Mouse (Mus musculus) right cerebral cortex, postnatal 25 days (tissue): ENCODE data around the gene Cand2.
A peak's percentile ranks its signal among the peaks of the same experiment; 100 is the strongest.

Experiments
- DNase-seq: peaks from one replicate; pipeline ENCODE4 v3.0.0; 2022

The Cand2 gene

DNA sequence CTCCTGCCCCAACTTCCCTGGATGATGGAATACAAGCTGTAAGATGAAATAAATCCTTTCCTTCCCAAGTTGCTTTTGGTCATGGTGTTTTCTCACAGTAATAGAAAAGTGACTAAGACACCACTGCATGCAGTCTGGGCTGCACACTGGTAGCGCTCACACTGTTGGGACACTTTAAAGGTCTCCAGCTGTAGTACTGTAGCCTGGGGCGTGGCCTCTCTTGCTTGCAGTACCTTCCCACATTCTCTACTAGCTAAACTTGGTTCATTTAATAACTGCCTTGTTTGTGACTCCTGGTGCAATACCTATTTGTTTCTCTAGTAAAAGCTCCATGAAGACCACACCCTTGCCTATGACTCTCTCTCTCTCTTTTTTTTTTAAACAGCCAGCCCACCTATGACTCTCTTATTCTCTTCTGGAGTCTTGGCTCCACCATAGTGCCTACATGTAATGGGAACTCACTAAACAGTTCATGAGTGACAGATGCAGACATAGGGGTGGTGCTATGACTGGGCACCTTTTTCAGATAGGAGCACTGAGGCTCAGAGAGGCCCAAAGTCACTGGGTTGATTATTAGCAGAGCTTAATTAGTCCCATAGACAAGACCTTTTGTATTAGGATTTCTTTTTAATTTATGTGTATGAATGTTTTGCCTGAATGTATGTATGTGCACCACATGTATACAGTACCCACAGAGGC lies 58.0 kb downstream of the Cand2 start:
- no peak for DNase-seq

DNA sequence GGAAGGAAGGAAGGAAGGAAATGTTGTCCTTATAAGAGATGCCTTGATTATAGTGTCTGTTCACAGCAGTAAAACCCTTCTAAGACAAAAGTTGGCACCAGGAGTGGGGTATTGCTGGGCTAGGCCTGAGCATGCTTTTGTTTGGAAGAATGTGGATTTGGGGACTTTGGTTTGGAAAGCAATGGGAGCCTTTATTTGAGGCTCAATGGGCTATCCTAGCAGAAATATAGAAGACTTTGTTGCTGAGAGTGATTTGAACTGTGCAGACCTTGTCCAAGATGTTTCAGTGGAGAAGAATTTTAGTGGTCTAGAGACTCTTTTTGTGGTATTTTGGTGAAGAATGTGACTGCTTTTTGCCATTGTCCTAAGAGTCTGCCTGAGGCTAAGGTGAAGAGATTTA lies 59.5 kb downstream of the Cand2 start:
- DNase-seq, result no peak

DNA sequence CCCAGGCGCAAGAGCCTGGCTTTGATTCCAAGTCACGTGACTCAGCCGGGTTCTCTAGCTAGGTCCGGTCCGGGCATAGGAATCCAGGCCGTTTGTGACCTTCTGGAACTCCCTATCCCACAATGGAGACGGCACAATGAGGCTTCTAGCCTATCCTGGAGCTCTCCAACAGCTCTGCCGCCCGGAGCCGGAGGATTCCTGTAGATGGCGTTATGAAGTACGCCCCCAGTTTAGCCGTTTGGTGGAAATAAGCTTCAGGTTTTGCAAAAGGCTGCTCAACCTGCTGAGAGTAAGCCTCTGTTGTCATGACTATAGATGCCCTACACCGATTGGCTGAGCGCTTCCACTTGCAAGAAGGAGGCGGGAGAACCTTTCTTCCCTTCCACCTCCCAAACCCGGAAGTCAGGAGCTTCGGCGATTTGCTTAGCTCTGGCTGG lies 63.8 kb downstream of the Cand2 start, which contains the start of gene Efcab12:
Efcab12 (minus strand) TSS at position 252 of the 437 bp plus-strand sequence.
- peak; percentile 72 for DNase-seq

DNA sequence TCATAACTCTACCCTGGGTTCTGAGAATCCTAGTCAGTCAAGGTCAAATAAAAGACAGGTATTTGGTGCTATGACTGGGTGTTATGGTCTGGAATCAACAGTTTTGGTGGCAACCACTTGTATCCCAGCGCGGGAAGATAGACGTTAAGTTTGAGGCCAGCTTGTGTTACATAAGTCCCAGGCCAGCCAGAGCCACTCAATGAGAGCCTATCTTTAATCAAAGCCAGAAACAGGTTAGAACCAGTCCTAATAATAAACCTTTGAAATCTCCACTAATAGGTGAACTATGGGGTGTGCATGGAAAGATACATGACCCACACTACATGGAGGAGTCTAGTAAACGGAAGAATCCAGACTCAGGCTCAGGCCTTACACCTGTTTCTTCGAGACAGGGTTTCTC lies 64.4 kb downstream of the Cand2 start:
- no peak for DNase-seq

DNA sequence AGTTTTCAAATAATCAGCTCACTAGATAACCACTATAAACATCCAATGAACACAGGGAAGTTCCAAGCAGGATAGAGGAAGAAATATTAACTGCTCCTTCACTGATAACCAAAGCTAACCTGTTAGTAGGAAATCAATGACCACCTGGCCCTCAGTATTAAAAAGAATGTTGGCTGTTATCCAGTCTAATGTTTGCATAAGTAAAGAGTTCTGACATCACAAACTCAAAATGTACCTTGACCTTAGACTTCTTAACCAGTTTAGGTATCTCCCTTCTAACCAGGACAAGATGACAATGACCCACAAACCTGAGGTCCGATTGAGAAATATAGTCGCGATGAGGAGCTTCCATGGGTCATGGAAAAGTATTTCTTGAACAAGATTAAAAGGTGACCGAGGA lies 70.7 kb downstream of the Cand2 start:
- DNase-seq, result no peak

DNA sequence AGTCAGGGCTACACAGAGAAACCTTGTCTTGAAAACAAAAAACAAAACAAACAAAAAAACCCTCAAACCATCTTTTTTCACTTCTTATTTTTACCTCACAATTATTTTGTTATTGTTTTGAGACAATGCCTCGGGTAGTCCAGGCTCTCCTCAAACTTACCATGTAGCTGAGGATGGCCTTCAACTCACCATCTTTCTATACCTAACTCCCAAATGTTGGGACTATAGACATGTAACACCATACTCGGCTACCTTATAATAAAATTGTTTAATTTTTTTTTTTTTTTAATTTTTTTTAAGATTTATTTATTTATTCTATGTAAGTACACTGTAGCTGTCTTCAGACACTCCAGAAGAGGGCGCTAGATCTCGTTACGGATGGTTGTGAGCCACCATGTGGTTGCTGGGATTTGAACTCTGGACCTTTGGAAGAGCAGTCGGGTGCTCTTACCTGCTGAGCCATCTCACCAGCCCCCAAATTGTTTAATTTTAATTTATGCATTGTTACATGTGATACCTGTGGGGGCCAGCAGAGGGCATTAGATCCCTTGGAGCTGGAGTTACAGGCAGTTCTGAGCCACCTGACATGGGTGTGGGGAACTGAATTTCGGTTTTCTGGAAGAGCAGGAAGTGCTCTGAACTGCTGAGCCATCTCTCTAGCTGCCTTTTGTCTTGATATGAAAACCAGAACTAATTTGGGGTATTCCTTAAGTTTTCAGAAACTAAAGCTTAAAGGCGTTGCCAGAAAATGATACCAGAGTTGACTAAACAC lies 72.5 kb downstream of the Cand2 start:
- no peak for DNase-seq

DNA sequence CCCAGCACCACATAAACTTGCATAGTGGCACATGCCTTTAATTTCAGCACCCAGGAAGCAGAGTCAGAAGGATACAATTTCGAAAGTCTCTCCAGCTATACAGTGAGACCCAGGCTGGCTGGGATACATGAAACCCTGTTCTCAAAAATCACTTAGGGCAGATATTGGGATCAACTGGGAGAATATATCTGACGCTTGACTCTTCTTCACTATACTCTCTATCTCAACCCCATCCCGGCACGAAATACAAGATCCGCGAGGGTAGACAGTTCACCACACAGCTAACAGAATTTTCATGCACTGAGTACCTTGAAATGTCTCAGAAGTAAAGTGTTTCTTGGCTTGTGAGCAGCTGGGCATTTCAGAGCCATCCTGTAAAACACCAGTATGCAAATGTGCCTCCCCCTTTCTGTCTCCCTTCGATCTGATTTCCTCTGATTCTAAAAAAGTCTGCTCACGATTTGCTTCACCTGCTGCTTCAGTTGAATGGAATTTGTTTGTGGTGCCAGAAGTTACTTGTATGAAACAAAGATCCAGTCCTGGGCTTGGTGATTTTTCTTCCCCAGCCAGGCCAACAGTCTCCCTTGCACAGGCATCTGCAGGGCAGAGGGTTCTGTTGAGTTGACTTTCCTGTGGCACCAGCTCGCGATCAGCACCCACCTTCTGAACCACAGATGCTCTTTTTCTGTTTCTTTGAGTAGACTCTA lies 74.4 kb downstream of the Cand2 start:
- DNase-seq, result no peak

DNA sequence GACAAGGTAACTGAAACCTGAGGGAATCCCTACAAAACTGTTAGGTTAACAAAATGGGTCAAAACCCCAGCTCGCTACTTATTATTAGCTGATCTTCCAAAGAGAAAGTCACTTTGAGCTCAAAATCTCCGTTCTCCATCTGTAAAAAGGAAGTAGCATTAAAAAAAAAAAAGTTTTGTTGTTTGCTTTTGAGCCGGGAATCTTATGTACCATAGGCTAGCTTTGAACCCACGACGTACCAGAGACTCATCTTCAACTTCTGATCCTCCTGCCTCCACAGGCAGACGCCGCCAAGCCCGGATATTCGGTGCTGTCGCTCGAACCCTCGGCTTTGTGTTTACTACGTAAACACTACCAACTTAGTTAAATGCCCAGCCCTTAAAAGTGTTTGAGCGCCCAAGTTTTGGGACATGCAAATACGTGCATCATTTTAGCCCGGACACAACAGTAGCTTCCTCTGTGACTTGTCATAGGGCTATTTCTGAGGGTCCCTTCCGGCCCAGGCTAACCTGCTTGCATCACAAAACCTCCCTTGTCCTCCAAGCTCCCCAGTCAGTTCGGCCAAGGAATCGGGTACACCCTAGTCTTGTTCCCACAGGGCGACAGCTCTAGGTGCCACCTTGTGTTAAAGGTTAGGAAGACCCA lies 78.2 kb downstream of the Cand2 start:
- DNase-seq, result no peak

DNA sequence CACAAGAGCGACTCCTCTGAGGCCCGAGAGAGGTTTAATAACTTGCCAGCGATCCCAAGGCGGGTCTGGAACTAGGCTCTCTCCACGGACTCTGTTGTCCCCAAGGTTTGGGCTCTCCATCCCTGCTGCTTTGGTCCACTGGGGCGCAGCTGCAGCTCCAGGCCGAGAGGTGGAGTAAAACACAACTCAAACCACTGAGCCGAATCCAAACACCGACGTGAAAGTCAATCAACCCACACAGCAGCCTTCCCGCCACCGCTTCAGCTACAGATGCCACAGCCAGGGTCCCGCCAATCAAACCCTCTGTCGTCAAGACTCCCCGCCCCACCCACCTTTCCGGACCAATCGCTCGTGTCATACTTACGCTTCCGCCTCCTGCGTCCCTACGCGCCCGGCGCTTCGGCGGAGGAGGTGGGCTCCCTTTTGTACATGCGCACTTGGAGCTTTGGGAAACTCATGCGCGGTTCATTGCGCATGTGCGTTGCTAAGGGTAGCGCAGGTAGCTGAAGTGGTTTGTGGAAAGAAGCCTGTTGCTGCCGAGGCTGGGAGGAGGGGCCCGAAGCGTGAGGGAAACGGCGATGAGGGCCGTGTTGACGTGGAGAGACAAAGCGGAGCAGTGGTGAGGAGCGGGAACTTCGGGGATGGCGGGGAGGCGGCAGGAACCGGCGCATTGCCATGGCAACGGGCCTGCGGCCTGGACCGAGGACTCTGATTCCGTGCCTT lies 78.9 kb downstream of the Cand2 start, which contains the start of the genes Mbd4 and Ift122:
Mbd4 (minus strand) TSS at position 281 of the 723 bp plus-strand sequence.
Ift122 (plus strand) TSS at position 380 of the 723 bp plus-strand sequence.
- DNase-seq, result peak; percentile 99

DNA sequence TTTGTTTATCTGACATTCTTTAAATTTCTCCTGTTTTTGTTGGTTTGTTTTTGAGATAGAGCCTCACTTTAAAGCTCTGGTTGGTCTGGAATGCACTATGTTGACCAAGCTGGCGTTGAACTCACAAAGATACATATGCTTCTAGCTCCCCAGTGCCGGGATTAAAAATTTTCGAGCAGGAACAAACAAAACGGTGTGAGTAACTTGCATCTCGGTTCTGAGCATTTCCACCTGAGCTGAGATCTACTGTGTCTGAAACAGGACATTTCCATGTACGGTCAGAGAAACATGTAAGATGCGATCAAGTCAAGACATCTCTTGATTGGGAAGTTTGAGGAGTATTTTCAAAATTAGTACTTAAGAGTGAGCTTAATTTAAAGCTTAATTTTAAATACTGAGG lies 79.6 kb downstream of the Cand2 start:
- no peak for DNase-seq

DNA sequence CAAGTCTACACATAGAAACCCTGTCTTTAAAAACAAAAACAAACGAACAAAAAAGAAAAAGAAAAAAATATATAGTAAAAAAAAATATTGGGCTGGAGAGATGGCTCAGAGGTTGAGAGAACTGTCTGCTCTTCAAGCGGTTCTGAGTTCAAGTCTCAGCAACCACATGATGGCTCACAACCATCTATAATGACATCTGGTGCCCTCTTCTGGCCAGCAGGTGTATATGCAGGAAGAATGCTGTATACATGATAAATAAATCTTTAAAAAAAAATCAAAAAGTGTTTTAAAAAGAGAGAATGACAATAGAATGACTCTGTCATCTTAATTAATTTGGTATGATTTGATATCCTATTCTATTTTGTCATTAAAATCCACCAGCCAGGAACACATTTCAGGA lies 80.1 kb downstream of the Cand2 start:
- no peak for DNase-seq
